Mouse (Mus musculus) hindbrain, embryonic 10.5 days (tissue): ENCODE data around the gene Dcxr. TPM values are rescaled to one million over a fixed set of nuclear protein-coding genes. Genes with fewer than 3 reads are reported as not detected.

ENCODE experiments used
- DNase-seq: peaks from one replicate; pipeline ENCODE4 v3.0.0-alpha.2; 2017; ENCODE audit warnings: low spot score
- H3K27ac ChIP-seq: fragments of 300-500 bp; sonication (generic); 2 replicates; pipeline ENCODE4 v1.5.1; 2016; ENCODE audit warnings: mild to moderate bottlenecking, moderate library complexity
- H3K27me3 ChIP-seq: fragments of 300-500 bp; sonication (generic); 2 replicates; pipeline ENCODE4 v1.6.1; 2016; ENCODE audit warnings: mild to moderate bottlenecking; ENCODE audit not compliant: poor library complexity, insufficient read depth, severe bottlenecking
- H3K36me3 ChIP-seq: fragments of 300-500 bp; sonication (generic); 2 replicates; pipeline ENCODE4 v1.6.1; 2016; ENCODE audit warnings: mild to moderate bottlenecking, moderate library complexity
- H3K4me1 ChIP-seq: fragments of 300-500 bp; sonication (generic); replicated peaks from 2 replicates; pipeline ENCODE4 v1.6.1; 2016; ENCODE audit warnings: mild to moderate bottlenecking
- H3K4me3 ChIP-seq: fragments of 300-500 bp; sonication (generic); 2 replicates; pipeline ENCODE4 v1.5.1; 2016; ENCODE audit warnings: mild to moderate bottlenecking, moderate library complexity
- H3K9me3 ChIP-seq: fragments of 300-500 bp; sonication (generic); 2 replicates; pipeline ENCODE4 v1.6.1; 2016; ENCODE audit warnings: mild to moderate bottlenecking, moderate library complexity
- WGBS: fragments of 180-500 bp; shearing (Covaris S2); methylation state at CpG from one replicate; pipeline ENCODE4 v1.1.7; 2016; 5-methylcytosine and 5-hydroxymethylcytosine counted together
- polyA plus RNA-seq: library from polyadenylated mRNA; unstranded; fragments of >200 nt; fragmentation: Nextera tagmentation; extraction: Ambion mirVana; gene quantifications from 2 replicates; pipeline ENCODE4 v1.2.1, GENCODE M21; 2016

Dcxr gene
- polyA plus RNA-seq, 1 experiment from 2014 or later = 19.8 TPM

GRCm38 (mm10) chr11:120726243-120727168 lies 575 bp downstream of the Dcxr start:
- Histone ChIP-seq H3K27me3 (peaks cover 71% of the 10 kb centered on the region), H3K27ac (peak overlapping the region; percentile 66), H3K4me1 (peaks cover 38% of the 10 kb centered on the region), H3K4me3 (peak overlapping the region; percentile 68), H3K9me3 (no peaks in the 10 kb centered on the region), H3K36me3 (0 out of 2 replicates have a peak, but pooled peaks cover 9% of the 10 kb centered on the region)
- WGBS = 15% methylated on average over 36 of the region's 36 CpGs
- no peak for DNase-seq

GRCm38 (mm10) chr11:120723509-120723908 lies 3.6 kb downstream of the Dcxr start:
- no peak for DNase-seq
- WGBS = 79% methylated on average over 7 of the region's 7 CpGs
- H3K27me3 ChIP-seq = peaks cover 58% of the 10 kb centered on the region

GRCm38 (mm10) chr11:120722761-120723382 lies 4.2 kb downstream of the Dcxr start:
- WGBS = 89% methylated on average over 11 of the region's 11 CpGs
- H3K27ac ChIP-seq = no peak overlapping the region
- H3K27me3 ChIP-seq = peaks cover 51% of the 10 kb centered on the region
- no peaks in the 10 kb centered on the region for H3K9me3 ChIP-seq
- no peak overlapping the region for H3K4me3 ChIP-seq
- DNase-seq = no peak
- H3K4me1 ChIP-seq = peaks cover 39% of the 10 kb centered on the region
- H3K36me3 ChIP-seq = peaks cover 34% of the 10 kb centered on the region

More at GRCm38 (mm10) chr11:120723509-120723908, 3.6 kb downstream of the Dcxr start:
- Histone ChIP-seq H3K4me3 (no peak overlapping the region), H3K4me1 (peaks cover 40% of the 10 kb centered on the region), H3K27ac (no peak overlapping the region), H3K36me3 (peaks cover 27% of the 10 kb centered on the region), H3K9me3 (no peaks in the 10 kb centered on the region)

DNA sequence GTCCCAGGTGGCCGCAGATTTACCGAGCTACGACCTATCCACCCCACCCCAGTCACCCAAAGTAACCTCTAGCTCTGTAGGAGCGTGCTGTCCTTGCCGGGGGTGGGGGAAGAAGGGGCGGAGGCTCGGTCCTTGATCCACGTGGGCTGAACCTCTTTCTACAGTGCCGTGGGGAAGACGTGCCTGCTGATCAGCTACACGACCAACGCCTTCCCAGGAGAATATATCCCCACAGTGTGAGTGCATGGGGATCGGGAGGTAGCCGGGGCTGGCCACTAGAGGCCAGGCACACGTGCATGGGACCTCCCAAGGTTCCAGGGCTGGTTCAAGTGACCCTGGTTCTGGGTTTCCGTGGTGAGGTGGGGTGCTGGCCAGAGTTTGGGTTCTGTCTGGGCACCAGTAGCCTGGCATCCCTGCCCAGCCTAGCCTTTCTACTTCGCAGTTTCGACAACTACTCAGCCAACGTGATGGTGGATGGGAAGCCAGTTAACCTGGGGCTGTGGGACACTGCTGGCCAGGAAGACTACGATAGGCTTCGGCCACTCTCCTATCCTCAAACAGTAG lies 4.9 kb downstream of the Dcxr start:
- H3K4me1 ChIP-seq = peaks cover 36% of the 10 kb centered on the region
- H3K4me3 ChIP-seq = peak overlapping the region; percentile 73
- H3K9me3 ChIP-seq = no peaks in the 10 kb centered on the region
- H3K36me3 ChIP-seq = peaks cover 41% of the 10 kb centered on the region
- H3K27ac ChIP-seq = peak overlapping the region; percentile 87
- peaks cover 51% of the 10 kb centered on the region for H3K27me3 ChIP-seq
- no peak for DNase-seq
- WGBS = 21% methylated on average over 21 of the region's 21 CpGs

DNA sequence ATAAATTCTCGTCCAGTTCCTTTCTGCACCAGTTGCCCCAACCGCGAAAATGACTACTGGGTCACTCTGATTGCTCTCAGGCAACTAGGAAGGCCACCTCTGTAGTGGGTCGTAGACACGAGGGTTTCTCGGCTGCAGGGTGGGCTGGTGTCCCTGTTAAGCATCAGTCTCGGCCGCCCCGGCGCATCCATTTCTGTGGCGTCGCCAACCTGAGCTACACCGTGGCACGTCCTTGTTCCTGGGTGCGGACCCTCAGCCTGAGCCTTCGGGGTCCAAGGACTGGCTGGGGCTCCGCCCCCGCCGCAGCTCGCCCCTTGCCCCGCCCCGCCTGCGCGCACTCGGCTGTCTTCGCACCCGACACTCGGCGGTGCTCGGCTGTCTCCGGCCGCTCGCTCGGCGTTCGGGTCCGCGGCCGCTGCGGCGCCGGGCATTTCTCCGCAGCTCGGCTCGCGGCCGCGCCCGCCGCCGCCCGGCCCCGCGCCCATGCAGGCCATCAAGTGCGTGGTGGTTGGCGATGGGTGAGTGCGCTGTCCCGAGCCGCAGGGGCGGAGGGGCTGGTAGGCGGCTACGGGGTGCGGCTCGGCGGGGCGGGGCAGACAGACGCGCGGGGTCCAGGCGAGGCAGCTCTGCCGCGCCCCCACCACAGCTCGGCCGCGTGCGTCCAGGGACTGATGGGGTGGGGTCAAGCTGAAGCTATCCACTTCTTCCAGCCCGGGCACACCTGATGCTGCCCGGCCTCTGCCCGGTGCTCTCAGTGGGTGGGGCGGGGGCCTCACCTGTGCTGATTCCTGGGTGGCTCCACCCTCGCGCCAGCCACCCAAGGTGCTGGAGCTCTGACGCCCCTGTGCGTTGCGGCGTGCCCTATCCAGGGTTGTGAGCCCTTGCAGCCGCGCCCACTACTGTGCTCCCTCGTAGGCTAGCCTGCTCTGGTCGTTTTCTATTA lies 5.7 kb downstream of the Dcxr start, which contains the start of gene Rac3:
TSS of gene Rac3 (plus strand) at position 347 of the 943 bp plus-strand sequence.
- H3K4me3 ChIP-seq = peak within 1 kb of the TSS; percentile 73
- under 1% methylated on average over 90 of the region's 90 CpGs for WGBS
- H3K4me1 ChIP-seq = peaks cover 29% of the 10 kb centered on the region
- peaks cover 48% of the 10 kb centered on the region for H3K27me3 ChIP-seq
- peak; percentile 82 for DNase-seq
- H3K36me3 ChIP-seq = peaks cover 48% of the 10 kb centered on the region
- peak within 1 kb of the TSS; percentile 87 for H3K27ac ChIP-seq
- H3K9me3 ChIP-seq = no peaks in the 10 kb centered on the region

GRCm38 (mm10) chr11:120720450-120720849 lies 6.6 kb downstream of the Dcxr start:
- H3K27me3 ChIP-seq = peaks cover 39% of the 10 kb centered on the region
- DNase-seq = peak; percentile 92
- peaks cover 56% of the 10 kb centered on the region for H3K36me3 ChIP-seq
- peak overlapping the region; percentile 73 for H3K4me3 ChIP-seq
- H3K9me3 ChIP-seq = no peaks in the 10 kb centered on the region
- H3K4me1 ChIP-seq = peaks cover 29% of the 10 kb centered on the region
- H3K27ac ChIP-seq = peak overlapping the region; percentile 87
- WGBS = 10% methylated on average over 17 of the region's 17 CpGs

GRCm38 (mm10) chr11:120719841-120720376 lies 7.2 kb downstream of the Dcxr start:
- no peak for DNase-seq
- Histone ChIP-seq H3K27ac (no peak overlapping the region), H3K9me3 (no peaks in the 10 kb centered on the region), H3K4me3 (0 out of 2 replicates have a peak overlapping the region, but pooled peaks have one; percentile 73), H3K27me3 (peaks cover 33% of the 10 kb centered on the region), H3K36me3 (peaks cover 59% of the 10 kb centered on the region), H3K4me1 (peaks cover 35% of the 10 kb centered on the region)
- WGBS = 87% methylated on average over 13 of the region's 13 CpGs

DNA sequence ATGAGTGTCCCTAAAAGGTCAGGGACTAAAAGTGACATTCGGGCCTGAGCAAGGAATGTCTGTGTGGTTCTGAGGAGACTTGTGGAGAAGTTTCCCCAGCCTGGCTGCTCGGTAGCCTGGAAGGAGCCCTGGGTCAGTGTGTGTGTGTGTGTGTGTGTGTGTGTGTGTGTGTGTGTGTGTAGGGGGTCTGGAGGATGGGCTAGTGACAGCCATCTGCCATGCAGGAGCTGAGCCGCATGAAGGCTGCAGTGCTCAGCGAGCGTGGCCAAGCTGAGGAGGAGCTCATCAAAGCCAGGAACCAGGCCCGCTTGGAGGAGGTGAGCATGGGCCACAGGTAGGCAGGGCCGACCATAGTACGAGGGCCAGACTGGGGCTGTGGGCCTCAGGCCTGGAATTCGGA lies 7.8 kb downstream of the Dcxr start:
- peaks cover 59% of the 10 kb centered on the region for H3K36me3 ChIP-seq
- peak overlapping the region; percentile 0; the same call in 1 of the 2 replicates for H3K4me3 ChIP-seq
- 88% methylated on average over 9 of the region's 9 CpGs for WGBS

GRCm38 (mm10) chr11:120715131-120715530 lies 11.9 kb downstream of the Dcxr start:
- H3K4me3 ChIP-seq = peak overlapping the region; percentile 63; the same call in 1 of the 2 replicates

More for the DNA sequence above, 7.8 kb downstream of the Dcxr start:
- Histone ChIP-seq H3K27me3 (peaks cover 32% of the 10 kb centered on the region), H3K27ac (no peak overlapping the region), H3K9me3 (no peaks in the 10 kb centered on the region), H3K4me1 (peaks cover 41% of the 10 kb centered on the region)
- DNase-seq = no peak

DNA sequence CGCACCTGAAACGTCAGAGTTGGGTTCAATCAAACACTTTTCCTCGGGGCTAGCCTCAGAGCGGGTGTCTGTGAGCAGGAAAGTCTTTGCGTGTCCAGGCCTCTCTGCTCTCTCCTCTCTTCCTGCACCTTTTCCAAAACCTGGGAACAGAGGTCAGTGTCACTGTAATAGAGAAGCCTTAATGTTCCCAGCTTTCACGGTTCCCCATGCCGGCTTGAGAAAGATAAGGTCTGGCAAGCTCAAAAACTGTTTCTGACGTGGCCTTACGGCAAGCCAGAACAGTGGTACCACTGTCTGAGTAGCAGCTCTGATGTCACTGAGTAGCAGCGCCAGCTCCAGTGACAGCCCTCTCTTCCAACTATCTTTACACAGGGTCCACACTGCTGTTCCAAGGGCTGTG lies 12.5 kb downstream of the Dcxr start:
- peaks cover 66% of the 10 kb centered on the region for H3K36me3 ChIP-seq

More at GRCm38 (mm10) chr11:120715131-120715530, 11.9 kb downstream of the Dcxr start:
- H3K27ac ChIP-seq = no peak overlapping the region
- 91% methylated on average over 9 of the region's 9 CpGs for WGBS
- no peaks in the 10 kb centered on the region for H3K9me3 ChIP-seq
- no peak for DNase-seq
- peaks cover 66% of the 10 kb centered on the region for H3K36me3 ChIP-seq
- no peaks in the 10 kb centered on the region for H3K27me3 ChIP-seq
- H3K4me1 ChIP-seq = peaks cover 45% of the 10 kb centered on the region

GRCm38 (mm10) chr11:120713580-120714518 lies 13.2 kb downstream of the Dcxr start, which contains the start of the genes Cenpx and Lrrc45:
Cenpx (minus strand) TSS chr11:120713738.
Lrrc45 (plus strand) TSS chr11:120713925.
- peaks cover 66% of the 10 kb centered on the region for H3K36me3 ChIP-seq
- H3K27ac ChIP-seq = peak within 1 kb of the TSS; percentile 81
- no peaks in the 10 kb centered on the region for H3K27me3 ChIP-seq
- H3K9me3 ChIP-seq = no peaks in the 10 kb centered on the region
- DNase-seq = peak; percentile 98
- peaks cover 47% of the 10 kb centered on the region for H3K4me1 ChIP-seq
- peak within 1 kb of the TSS; percentile 63 for H3K4me3 ChIP-seq
- 4% methylated on average over 53 of the region's 53 CpGs for WGBS

More for the DNA sequence above, 12.5 kb downstream of the Dcxr start:
- Histone ChIP-seq H3K4me3 (peak overlapping the region; percentile 63), H3K9me3 (no peaks in the 10 kb centered on the region), H3K27me3 (no peaks in the 10 kb centered on the region), H3K4me1 (peaks cover 45% of the 10 kb centered on the region), H3K27ac (peak overlapping the region; percentile 81; the same call in 1 of the 2 replicates)
- DNase-seq = no peak
- 62% methylated on average over 10 of the region's 10 CpGs for WGBS
